Mouse (Mus musculus) megakaryocyte, embryonic 14.5 days (primary cell): Measurements from ENCODE around the gene Zbtb22.

ENCODE experiments used
- FLI1 ChIP-seq: IDR thresholded peaks from 2 replicates; pipeline ENCODE4 v1.6.1; 2012; ENCODE audit warnings: low read length, inconsistent platforms, mixed read lengths
- GATA1 ChIP-seq: IDR thresholded peaks from 3 replicates; pipeline ENCODE4 v1.6.1; 2012; ENCODE audit warnings: mixed read lengths, low read length, inconsistent platforms, borderline replicate concordance

DNA sequence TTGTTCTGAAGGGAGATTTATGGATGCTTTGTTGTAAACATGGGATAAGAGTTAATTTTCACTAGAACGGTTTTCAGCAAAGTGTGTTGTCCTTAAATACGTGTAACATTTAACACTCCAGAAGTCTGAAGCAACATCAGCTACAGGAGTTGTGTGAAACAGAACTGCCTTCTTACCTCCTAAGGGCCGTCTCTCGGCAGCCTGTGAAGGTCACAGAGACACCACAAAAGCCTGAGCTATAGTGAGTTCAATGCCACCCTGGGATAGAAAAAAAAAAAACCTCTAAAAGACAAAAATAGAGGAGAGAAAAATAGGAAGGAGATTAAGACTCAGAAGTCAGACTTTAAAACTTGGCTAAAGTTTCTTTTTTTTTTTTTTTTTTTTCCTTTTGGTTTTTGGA, 13.6 kb upstream of the Zbtb22 start:
- TF ChIP-seq GATA1 (no peak), FLI1 (no peak)
